In the genomic region with DNA sequence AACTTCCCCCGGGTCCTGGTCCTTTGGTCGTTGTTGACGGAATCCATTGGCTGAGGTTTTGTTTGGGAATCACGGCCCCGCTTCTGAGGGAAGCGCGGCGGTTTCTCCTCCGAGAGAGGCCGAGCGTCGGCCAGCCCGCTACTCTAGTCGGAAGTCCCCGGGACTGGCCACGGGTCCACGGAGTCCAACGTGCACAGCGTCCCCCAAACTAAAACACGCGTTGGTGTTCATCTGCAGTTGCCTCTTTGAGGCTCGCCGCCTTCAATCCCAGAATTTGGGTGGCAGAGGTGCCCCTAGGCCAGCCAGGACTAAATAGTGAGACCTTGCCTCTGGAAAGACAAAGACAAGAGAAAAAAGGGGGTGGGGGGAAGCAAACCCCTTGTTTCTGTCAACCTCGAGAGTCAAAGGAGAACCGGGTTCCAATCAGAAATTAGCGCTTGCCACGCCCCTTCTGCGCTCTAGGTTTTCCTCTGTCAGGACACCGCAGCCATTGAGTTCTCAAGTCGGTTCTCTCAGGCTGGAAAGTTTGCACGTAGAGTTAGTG, we compare ENCODE assay signal across 8 mouse cellular contexts. TPM values are rescaled to one million over a fixed set of nuclear protein-coding genes. Genes with fewer than 3 reads are reported as not detected.
DNase-seq lines count a peak whose midpoint lies in the region; ATAC-seq and TF ChIP-seq lines count a peak whose summit lies in the region.

No protein-coding gene starts in this region.

- no peaks in the 10 kb centered on the region for H3K9me3 ChIP-seq in heart, embryonic 13.5 days
- H3K9me3 ChIP-seq in forebrain, embryonic 12.5 days = no peaks in the 10 kb centered on the region
- no peaks in the 10 kb centered on the region for H3K9me3 ChIP-seq in kidney, postnatal 0 days (replicated peaks; ENCODE audit: low read length)

- H3K4me1 ChIP-seq in heart, embryonic 13.5 days = peaks cover 11% of the 10 kb centered on the region
- peaks cover 4% of the 10 kb centered on the region; the same call in 1 of the 2 replicates for H3K4me1 ChIP-seq in forebrain, embryonic 12.5 days
- H3K4me1 ChIP-seq in kidney, postnatal 0 days (replicated peaks; ENCODE audit: insufficient read depth, low read length) = no peaks in the 10 kb centered on the region

- H3K27ac ChIP-seq in heart, embryonic 13.5 days (replicated peaks) = peak overlapping the region; percentile 80
- H3K27ac ChIP-seq in forebrain, embryonic 12.5 days = peak overlapping the region; percentile 76
- peak overlapping the region; percentile 80 for H3K27ac ChIP-seq in kidney, postnatal 0 days

- H3K36me3 ChIP-seq in heart, embryonic 13.5 days = peaks cover 12% of the 10 kb centered on the region
- H3K36me3 ChIP-seq in forebrain, embryonic 12.5 days (replicated peaks) = peaks cover 3% of the 10 kb centered on the region; the same call in 1 of the 2 replicates
- H3K36me3 ChIP-seq in kidney, postnatal 0 days (ENCODE audit: insufficient read depth, low read length) = 0 out of 2 replicates have a peak, but pooled peaks cover 5% of the 10 kb centered on the region

- H3K9ac ChIP-seq in heart, embryonic 13.5 days = peak overlapping the region; percentile 92
- peak overlapping the region; percentile 86 for H3K9ac ChIP-seq in forebrain, embryonic 12.5 days
- peak overlapping the region; percentile 72 for H3K9ac ChIP-seq in kidney, postnatal 0 days (ENCODE audit: low read depth, low read length)

- peak overlapping the region; percentile 81 for H3K4me2 ChIP-seq in heart, embryonic 13.5 days
- H3K4me2 ChIP-seq in forebrain, embryonic 12.5 days = peak overlapping the region; percentile 76
- peak overlapping the region; percentile 97 for H3K4me2 ChIP-seq in kidney, postnatal 0 days (ENCODE audit: low read length)

- H3K4me3 ChIP-seq in heart, embryonic 13.5 days = peak overlapping the region; percentile 95
- peak overlapping the region; percentile 95 for H3K4me3 ChIP-seq in forebrain, embryonic 12.5 days (replicated peaks)
- H3K4me3 ChIP-seq in kidney, postnatal 0 days (replicated peaks; ENCODE audit: low read depth, low read length) = peak overlapping the region; percentile 84

- no peak for ATAC-seq in heart, embryonic 13.5 days (ENCODE audit: extremely low read depth, insufficient number of reproducible peaks, low FRiP score, low TSS enrichment)
- ATAC-seq in forebrain, embryonic 12.5 days (ENCODE audit: low FRiP score) = peak; percentile 37
- ATAC-seq in kidney, postnatal 0 days (replicated peaks; ENCODE audit: low FRiP score, low read depth) = peak; percentile 9; the same call in 1 of the 2 replicates
- ATAC-seq in megakaryocyte-erythroid progenitor cell, adult 5-6 weeks (replicated peaks; ENCODE audit: low FRiP score, low TSS enrichment, poor library complexity, severe bottlenecking) = peak; percentile 73

- H3K27me3 ChIP-seq in heart, embryonic 13.5 days (replicated peaks) = no peaks in the 10 kb centered on the region
- 0 out of 2 replicates have a peak, but pooled peaks cover 3% of the 10 kb centered on the region for H3K27me3 ChIP-seq in forebrain, embryonic 12.5 days
- no peaks in the 10 kb centered on the region for H3K27me3 ChIP-seq in kidney, postnatal 0 days (ENCODE audit: insufficient read depth, low read length)

- no peak for TF ChIP-seq CTCF in kidney, postnatal 0 days (IDR thresholded peaks at IDR 0.05; ENCODE audit: low read depth)

- no peak for DNase-seq in heart, adult 8-10 months (ENCODE audit: low spot score)
- DNase-seq in adrenal gland, postnatal 14 days = peak; percentile 48
- peak; percentile 78 for DNase-seq in kidney, postnatal 0 days (ENCODE audit: low spot score)
- DNase-seq in testis, postnatal 14 days (ENCODE audit: low spot score) = peak; percentile 52
- no peak for DNase-seq in right cerebral cortex, adult 18-20 months

- under 1% methylated on average over 31 of the region's 31 CpGs for WGBS in heart, embryonic 13.5 days
- under 1% methylated on average over 31 of the region's 31 CpGs for WGBS in forebrain, embryonic 12.5 days
- 0% methylated on average over 31 of the region's 31 CpGs for WGBS in kidney, postnatal 0 days

RNA-seq across cellular contexts. Expression of gene Atr, which starts 0.7 kb away (rescaled TPM):
- polyA plus RNA-seq in heart, embryonic 13.5 days (2015; fragmentation: Nextera tagmentation; extraction: Ambion mirVana) = 9.0 TPM in 2 replicates
- 1 to 10 TPM; 6.9 to 8.5 (median 7.4) TPM for total RNA-seq in heart, adult 8-10 months (2022)
- 13.6 and 17.5 TPM in 2 replicates for total RNA-seq in adrenal gland, postnatal 14 days (2021)
- 25.3 and 26.6 TPM in 2 replicates for polyA plus RNA-seq in forebrain, embryonic 12.5 days (2016; fragmentation: Nextera tagmentation; extraction: Ambion mirVana)
- polyA plus RNA-seq in kidney, postnatal 0 days (2015; fragmentation: Nextera tagmentation; extraction: Ambion mirVana) = 8.8 and 9.6 TPM in 2 replicates
- 34.8 and 53.1 TPM in 2 replicates for total RNA-seq in megakaryocyte-erythroid progenitor cell, adult 5-6 weeks (2014; fragmentation: Nextera tagmentation)
- 61.9 and 85.5 TPM in 2 replicates for total RNA-seq in megakaryocyte-erythroid progenitor cell, adult 5-6 weeks (2017)

RNA-seq across cellular contexts. Expression of gene Pls1, which starts 13.0 kb away (rescaled TPM):
- 1.1 and 1.6 TPM in 2 replicates for polyA plus RNA-seq in heart, embryonic 13.5 days (2015; fragmentation: Nextera tagmentation; extraction: Ambion mirVana)
- under 1 TPM; 0.13 to 0.98 (median 0.63) TPM for total RNA-seq in heart, adult 8-10 months (2022)
- total RNA-seq in adrenal gland, postnatal 14 days (2021) = 4.1 and 6.1 TPM in 2 replicates
- polyA plus RNA-seq in forebrain, embryonic 12.5 days (2016; fragmentation: Nextera tagmentation; extraction: Ambion mirVana) = 5.1 and 5.8 TPM in 2 replicates
- polyA plus RNA-seq in kidney, postnatal 0 days (2015; fragmentation: Nextera tagmentation; extraction: Ambion mirVana) = 30.2 and 33.4 TPM in 2 replicates
- not detected in 2 replicates for total RNA-seq in megakaryocyte-erythroid progenitor cell, adult 5-6 weeks (2014; fragmentation: Nextera tagmentation)
- 0.42 and 2.2 TPM in 2 replicates for total RNA-seq in megakaryocyte-erythroid progenitor cell, adult 5-6 weeks (2017)

Comparison
In these comparisons a context has a peak if more than half of its experiments do, and no peak if none do; other contexts are left out.
1. DNase-seq: peak in adrenal gland, postnatal 14 days (single experiment), kidney, postnatal 0 days (single experiment) and testis, postnatal 14 days (single experiment); none in heart, adult 8-10 months (single experiment) and right cerebral cortex, adult 18-20 months (single experiment).
2. Peak in every context shown above with its lines, with median percentiles within 50 percentile points of each other: H3K27ac ChIP-seq, H3K4me2 ChIP-seq, H3K4me3 ChIP-seq and H3K9ac ChIP-seq.